Mouse (Mus musculus): ENCODE results near the gene Ddo.

Gene Ddo

DNA sequence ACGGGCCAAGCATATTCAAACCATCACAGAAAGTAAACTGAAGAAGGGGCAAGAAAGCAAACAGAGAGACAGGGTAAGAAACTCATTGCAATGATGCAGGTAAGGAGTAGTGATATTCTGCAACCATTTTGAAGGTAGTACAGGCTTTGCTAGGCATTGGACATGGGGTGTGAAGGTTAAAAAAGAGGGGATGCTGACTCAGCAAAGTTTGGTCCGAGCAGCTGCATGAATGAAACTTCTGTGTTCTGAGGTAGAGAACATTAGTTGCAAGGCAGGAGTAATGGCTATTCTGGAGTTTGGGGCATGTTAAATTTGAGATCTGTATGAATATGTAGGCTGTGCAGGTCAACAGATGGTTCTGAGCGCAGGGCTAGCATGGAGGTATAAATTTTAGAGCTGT is 35.5 kb downstream of the Ddo start:
- no peak for DNase-seq (ENCODE audit: low spot score in 2 of 2)

DNA sequence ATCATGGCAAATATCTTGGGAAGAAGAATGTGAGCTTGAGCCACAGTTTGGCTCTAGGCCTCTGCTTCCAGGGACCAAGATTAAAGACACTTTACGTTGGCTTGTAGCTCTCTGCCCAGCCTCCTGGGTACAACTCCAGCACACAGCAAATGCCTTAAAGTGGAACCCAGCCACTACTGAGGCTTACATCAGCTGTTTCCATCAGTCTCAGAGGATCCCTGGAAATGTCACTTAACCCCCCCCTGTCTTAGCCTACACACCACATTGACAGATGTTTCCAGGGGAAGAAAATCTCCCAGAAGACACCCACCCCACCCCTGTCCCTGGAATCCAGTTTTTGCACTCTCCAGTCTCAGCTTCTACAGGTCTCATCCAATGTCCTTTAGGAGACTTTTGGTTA is 37.1 kb downstream of the Ddo start:
- DNase-seq (ENCODE audit: low spot score in 2 of 2): no peak

DNA sequence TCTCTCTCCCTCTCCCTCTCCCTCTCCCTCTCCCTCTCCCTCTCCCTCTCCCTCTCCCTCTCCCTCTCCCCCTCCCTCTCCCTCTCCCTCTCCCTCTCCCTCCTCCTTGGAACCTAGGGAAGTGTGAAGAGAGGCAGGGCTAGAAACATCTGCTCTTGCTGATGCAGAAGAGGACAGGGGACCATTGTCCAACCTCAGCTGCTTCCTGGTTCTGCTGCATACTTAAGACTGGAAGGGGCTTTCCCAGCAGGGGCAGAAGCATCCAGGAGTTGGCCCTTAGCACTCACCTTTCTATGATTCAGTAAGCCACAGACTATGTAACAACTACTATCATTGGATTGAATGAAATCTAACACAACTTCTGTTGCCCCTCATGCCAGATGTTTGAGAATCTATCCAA is 38.8 kb downstream of the Ddo start:
- DNase-seq (ENCODE audit: low spot score in 2 of 2): no peak

DNA sequence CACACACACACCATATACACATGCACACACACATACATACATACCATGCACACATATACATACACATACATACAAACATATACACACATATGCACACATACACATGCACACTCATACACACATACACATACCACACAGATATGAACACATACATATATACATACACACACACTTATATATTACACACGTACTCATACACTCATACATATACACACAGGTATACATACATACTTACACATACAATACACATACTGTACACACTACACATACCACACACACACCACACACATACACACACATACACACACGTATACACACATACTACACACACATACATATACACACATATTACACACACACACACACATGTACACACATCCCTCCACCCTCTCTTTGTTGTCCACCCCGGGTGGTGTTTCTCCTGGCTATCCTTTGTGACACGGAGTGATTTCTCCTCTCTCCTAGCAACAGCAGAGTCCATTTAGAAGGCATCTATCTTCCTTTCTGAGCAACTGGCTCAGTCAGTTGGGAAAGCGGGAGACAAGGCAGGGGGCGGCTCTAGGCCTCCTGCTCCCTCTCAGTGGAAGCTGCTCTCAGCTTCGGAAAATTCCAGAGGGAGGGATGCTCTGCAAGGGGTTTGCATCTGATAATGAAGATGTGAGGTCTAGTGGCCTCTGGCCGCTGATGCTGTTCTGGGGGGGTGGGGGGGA is 42.9 kb downstream of the Ddo start:
- DNase-seq (ENCODE audit: low spot score in 2 of 2): no peak

DNA sequence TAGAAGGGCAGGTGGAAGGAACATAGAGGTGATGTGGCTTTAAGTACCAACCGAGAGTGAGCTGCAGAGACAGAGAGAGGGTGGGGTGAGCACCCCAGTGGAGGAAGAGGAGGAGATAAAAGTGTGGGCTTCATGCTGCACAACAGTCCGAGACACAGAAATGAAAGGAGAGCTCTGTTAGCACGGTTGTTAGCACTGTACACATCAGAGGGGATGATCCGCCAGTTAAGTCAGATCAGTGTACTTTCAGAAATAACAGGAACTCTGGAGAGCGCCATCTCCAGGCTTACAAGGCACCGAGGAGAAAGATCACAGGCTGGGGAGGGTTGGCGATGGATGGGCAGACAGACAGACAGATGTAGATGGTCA is 43.5 kb downstream of the Ddo start:
- DNase-seq (ENCODE audit: low spot score in 2 of 2): no peak

DNA sequence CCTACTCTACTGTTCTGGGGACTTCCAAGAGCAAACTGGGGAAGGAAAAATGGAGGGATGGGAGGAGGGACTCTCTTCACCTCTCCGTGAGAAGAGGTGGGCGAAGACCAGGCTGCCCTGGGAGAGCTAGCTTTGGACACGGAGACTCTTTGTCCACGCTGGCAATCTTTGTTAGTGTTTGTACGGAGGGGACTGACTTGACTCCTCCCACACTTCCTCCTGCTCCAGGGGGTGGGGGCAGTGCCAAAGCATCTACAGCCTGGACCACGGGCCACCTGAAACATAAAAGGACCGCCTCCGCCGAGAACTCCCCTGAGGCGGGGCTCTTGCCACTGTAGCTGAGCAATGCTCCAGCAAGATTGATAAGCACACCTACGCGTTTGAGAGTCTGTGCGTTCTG is 44.3 kb downstream of the Ddo start:
- DNase-seq (ENCODE audit: low spot score in 2 of 2): no peak

DNA sequence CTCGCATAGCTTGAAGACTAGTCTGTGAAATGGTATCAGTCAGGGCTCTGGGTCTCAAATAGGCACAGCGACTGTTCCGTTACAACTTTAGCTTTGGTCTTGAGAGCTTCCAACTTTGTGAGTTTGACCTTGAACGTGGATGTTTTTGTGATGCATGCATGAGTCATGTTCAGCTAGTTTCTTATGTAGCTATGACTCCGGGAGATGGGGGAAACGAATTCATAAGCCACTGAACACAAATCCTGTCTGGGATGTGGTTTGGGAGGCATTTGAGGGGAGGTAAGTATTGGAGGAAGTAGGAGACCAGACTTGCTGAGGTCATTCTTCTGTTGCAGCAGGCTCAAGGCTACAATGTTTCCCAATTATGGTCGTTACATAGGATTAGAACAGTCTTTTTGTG is 46.1 kb downstream of the Ddo start:
- no peak for DNase-seq (ENCODE audit: low spot score in 2 of 2)

DNA sequence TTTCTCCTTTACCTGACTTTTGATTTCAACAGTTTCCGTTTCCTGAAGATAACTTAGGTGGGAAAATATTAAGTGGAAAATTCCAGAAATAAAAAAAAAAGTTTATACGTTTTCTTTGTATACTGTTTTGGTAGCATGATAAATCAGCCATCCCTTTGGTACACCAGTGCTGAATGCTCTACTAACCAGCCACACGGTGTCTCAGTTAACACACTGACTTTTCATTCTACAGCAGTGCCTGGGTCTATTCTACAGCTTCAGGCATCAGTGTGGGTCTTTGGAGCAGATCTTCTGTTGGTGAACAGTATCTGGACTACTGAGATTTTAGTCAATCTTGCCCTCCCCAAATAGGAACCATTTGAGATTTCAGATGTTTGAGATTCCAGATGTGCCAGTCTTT is 48.7 kb downstream of the Ddo start:
- no peak for DNase-seq (ENCODE audit: low spot score in 2 of 2)

DNA sequence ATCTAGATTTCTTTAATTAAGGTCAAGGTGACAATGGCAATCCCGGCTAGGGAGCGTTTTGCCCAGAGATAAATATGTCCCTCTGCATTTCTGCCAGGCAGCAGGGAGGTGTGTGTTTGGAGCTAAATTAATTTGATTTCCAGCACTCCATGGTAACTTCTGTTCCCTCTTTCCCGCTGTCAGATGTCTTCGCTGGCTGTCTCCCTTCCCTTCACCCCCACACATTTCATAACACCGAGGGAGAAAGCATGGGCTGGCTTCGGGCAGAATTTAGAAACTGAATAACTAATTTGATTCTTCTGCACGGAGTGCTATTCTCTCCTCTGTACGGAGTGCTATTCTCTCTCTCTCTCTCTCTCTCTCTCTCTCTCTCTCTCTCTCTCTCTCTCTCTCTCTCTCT is 52.7 kb downstream of the Ddo start:
- peak; percentile 1 to 3 for DNase-seq (ENCODE audit: low spot score in 2 of 2)

DNA sequence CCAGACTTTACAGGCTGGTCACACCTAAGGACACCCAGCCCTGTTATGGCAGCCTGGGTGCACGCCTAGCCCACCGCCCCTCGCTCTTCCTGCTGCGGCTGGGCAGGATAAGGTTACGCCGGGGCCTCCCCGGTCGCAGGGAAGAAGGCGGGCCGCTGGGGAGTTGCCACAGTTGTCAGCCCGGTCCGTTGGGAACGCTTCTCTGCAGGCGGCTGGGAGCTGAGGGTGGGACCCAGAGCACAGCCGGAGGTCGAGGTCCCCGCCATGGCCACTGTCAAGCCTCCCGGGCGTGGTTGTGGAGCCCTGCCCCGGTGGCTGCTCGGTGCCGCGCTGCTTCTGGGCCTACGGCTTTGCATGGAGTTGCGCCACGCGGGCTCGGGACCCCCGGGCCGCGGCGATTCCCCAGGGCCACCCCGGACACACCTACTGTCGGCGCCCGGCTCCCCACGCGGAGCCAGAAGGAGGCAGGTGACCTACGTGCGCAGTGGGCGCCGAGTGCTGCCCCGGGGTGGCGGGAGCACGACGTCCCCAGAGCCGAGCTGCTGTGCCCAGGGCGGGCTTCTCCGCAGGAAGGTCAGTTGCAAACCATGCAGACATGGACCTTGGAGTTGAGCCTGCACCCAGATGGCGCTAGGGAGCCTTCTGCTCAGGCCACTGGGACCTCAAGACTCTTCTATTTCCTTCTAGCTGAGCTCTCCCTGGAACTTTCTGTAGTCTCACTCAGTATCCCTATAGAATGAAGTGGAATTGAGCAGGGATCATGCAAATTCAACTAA is 53.5 kb downstream of the Ddo start, which contains the start of gene Mettl24:
Gene Mettl24 (plus strand): TSS at position 191 of the 776 bp plus-strand sequence.
- peak; percentile 49 to 66 for DNase-seq (ENCODE audit: low spot score in 2 of 2)

DNA sequence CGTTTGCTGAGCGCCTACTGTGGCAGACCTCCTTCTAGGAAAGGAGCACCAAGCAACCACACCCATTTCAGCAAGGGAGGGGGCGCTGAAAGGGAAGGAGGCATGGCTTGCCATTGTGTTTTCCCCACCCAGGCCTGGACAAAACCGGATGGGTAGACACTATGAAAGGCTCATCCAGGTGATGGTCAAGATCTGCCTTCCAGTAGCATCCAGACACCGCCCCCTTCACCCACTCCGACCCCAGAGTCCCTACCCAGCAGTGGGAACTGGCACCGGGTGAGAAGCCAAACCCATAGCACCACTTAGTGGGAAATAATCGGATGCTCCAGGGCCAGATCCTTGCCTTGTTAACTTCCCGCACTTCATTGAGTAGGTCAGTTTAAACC is 54.0 kb downstream of the Ddo start:
- DNase-seq (ENCODE audit: low spot score in 2 of 2): no peak

DNA sequence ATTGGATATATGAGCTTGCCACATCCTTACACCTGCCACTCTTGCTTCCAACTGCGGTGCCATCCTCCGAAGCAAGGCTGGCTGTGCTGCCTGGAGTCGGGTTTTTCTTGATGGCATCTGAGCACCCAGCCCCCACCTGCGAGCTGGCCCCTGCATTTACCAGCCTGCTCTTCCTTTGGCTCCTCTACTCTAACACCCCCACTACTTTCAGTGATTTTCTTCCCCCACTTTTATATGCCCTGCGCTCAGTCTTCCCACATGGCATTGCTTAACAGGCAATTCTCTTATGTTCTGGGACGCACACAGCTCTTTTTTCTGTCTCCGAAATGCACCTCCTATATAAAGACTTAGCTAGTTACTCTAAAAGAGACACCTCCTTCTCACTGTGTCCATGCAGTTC is 54.5 kb downstream of the Ddo start:
- no peak for DNase-seq (ENCODE audit: low spot score in 2 of 2)

DNA sequence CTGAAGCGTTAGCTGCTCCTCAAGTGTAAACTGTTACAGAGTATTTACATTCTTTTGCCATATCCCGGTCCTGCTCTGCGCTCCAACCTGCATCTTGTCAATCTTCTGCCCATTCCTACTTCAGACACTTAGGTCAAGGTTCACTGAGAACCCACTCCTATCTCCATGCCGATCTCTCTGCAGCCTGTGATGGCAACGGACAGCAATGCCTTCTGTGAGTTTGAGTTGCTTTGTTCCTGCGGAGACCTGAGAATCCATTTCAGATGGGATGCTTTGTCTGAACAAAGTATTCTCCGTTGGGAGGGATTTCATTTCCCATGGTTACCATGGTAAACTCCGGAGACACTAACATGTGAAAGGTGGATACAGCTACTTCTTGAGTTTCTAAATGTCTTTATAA is 55.8 kb downstream of the Ddo start:
- DNase-seq (ENCODE audit: low spot score in 2 of 2): no peak

DNA sequence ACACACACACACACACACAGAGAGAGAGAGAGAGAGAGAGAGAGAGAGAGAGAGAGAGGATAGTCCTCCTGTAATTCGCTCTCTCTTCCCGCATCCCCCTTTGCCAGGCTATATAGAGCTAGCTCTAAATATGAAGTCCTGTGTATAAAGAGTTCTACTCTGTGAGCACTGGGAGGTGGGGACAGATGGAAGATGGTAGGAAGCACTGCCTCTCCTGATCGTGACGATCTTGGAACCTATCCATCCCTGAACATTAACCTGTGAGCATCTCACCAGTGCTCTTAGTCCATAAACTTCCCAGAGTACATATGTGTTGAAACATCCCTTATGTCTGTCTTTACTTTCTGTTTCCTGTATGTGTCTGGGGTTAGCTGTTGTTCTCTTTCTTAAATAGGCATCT is 57.2 kb downstream of the Ddo start:
- DNase-seq (ENCODE audit: low spot score in 2 of 2): no peak

DNA sequence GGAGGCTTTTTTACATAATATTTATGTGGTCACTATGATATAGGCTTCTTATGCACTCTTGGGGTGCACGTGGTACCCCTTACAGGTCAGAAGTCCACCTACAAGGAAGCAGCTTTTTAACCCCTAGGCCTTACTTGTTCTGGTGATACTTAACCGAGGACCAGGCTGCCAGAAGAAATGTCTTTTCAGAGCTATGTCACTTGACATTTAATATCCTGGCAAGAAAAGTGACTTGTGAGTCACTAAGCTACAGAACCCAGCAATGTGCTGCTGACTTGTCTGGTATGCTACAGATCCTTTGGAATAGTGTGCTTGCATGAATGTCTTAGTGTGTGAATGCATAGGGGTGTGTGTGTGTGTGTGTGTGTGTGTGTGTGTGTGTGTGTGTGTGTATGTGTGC is 57.6 kb downstream of the Ddo start:
- no peak for DNase-seq (ENCODE audit: low spot score in 2 of 2)

DNA sequence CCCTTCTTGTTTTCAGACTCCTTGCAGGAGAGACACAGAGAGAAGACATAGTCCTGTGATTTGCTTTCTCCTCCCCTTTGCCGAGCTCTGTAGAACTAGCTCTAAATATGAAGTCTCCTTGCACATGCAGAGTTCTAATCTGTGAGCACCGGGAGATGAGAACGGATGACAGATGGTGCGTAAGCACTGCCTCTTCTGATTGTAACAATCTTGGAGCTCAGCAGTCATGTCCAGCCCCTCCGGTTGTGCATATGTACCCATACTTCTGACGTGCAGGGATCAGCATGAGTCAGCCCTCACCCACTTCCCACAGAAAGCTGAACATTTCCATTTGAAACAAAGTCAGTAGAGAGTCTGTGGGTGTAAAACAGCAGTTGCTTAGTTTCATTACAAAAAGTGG is 58.5 kb downstream of the Ddo start:
- DNase-seq (ENCODE audit: low spot score in 2 of 2): no peak

DNA sequence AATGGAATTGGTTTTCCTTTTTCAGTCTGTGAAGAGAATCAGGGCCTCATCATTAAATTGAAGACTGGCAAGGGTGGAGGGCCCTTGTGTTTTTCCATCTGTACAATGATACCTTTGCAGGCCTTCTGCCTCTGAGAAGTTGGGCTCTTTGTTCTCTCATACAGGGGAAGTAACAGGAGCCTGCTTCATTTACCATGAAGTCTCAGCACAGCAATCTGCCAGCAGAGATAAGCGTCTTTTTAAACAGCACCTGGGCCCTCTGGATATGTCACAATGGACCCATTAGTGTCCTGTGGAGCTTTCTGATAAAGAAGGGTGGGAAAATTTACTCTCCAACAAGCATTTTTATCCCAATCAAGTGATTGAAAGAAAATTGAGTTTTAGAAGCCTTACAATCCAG is 59.1 kb downstream of the Ddo start:
- DNase-seq (ENCODE audit: low spot score in 2 of 2): no peak

DNA sequence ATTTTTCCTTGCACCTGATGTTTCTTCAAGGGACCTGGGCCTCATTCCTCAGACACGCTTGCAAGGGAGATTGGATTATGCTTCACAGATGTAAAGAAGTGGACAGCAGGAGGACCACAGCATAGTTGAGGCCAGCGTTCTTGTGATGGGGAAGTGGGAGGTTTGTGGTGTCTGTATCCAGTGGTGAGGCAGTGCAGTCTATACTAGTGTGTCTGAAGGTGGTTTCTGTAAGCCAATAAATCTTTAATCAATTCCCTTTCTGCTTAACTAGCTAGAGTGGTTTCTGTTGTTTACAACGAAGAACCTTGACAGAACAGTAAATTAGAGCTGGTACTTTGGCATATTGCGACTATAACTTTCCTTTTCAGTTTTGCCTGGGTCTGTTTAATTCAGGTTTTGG is 68.8 kb downstream of the Ddo start:
- DNase-seq (ENCODE audit: low spot score in 2 of 2): no peak

DNA sequence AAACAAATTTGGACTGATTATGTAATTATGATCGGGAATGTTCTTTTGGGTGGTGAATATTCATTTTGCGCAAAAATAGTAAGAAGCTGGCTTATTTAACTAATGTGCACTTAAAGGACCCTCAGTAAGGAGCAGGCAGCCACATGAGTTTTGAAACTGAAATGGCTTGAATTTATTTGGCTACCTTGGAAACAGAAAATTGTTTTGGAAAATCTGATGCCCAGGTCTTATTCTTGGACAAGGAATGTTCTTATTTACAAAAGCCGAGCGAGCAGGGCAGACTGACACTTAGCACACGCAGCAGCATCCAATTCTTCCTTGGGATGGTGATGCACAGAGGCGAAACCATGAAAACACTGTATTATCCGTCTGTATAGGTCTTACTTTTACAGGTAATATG is 81.3 kb downstream of the Ddo start:
- DNase-seq (ENCODE audit: low spot score in 2 of 2): no peak

DNA sequence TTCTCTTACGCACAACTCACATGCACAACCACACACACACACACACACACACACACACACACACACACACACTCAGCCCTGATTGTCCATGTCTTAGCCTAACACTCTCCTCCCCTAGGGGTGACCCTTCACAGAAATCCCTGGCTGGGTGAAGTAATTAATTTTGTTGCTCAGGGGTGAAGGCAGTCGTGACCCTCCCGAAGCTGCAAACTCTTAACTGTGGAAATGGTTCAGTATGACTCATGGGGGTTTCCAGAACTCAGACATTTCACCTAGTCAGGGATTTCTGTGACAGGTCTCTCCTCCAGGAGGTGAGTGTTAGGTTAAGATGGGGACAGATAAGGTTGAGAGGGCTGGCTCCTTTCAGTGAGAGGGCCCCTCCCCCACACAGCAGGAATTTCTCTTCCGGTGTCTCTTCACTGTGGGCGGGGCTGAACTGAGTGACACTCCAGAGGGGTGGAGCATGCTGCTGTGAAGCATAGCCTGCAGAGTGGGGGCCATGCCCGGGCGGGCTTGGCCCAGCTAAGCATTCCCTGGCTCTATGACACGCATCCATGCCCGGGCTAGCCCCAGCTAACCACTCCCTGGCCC is 83.3 kb downstream of the Ddo start:
- no peak for DNase-seq (ENCODE audit: low spot score in 2 of 2)

DNA sequence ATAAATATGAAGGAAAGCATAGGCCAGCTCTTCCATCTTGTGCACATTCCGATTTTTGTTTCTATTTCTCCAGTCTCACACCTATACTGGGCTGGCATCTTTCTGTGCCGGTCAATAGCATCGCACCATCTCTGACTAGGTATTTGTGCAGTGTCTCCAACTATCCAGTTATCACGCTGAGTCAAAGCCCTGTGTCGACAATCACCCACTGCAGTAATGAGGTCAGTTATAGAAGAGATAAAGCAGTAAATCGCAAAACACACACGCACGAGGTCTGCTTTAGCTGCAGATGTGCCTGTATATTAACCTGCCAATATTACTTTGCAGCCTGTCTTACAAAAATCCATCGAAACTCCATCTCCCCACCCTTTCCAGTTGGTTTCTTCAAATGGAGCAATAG is 84.0 kb downstream of the Ddo start:
- DNase-seq (ENCODE audit: low spot score in 2 of 2): no peak

DNA sequence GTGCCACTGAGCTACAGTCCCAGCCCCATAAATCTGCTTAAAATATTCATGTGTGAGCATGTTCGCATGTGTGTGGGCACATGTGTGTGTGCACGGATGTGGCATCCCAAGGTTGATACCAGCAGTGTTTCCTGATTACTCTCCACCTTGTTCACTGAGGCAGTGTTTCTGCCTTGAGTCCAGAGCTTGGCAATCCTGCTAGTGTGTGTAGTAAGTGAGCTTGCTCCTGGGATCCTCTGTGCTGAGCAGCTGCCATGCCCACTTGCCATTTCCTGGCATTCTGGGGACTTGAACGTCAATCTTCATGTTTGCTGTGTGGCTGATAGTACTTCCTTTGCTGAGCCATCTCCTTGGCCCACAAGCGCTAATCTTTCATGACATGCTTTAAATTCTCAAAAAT is 85.3 kb downstream of the Ddo start:
- no peak for DNase-seq (ENCODE audit: low spot score in 2 of 2)

DNA sequence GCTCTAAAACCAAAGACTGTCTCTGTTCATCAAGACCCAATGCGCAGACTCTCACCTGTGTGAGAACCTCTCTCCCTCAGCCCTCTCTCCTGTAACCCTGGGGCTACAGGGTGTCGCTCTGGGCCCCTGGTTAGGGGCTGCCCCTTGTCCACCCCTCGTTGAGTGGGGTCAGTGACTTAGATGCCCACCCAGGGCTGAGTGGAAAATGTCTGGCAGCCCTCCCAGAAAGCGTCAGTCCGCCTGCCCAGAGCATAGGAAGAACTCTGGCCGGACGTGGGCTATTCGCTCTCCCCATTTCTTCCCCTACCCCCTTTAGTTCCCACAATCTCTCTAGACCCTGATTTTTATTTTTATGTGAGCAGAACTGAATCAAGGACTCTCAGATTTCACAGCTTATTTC is 86.5 kb downstream of the Ddo start:
- no peak for DNase-seq (ENCODE audit: low spot score in 2 of 2)

Measured in heart, adult 9 months (tissue).